Mouse (Mus musculus) MEL (cell line): ENCODE results near the gene Ggt5. TPM values are rescaled to one million over a fixed set of nuclear protein-coding genes. Genes with fewer than 3 reads are reported as not detected.

Source experiments
- DNase-seq: peaks from one replicate; pipeline ENCODE4 v3.0.0; 2011; ENCODE audit warnings: low read depth, low spot score
- H3K27ac ChIP-seq: 2 replicates; pipeline ENCODE4 v1.5.1; 2012; ENCODE audit warnings: low read depth, mild to moderate bottlenecking, control low read depth, low read length, moderate library complexity; ENCODE audit not compliant: control insufficient read depth
- H3K27me3 ChIP-seq, 2 experiments: fragments of 150-350 bp in 1 of 2; sonication (generic) in 1 of 2; 2 replicates each; pipeline ENCODE4 v1.6.1; 2012; ENCODE audit warnings: low read length in 2 of 2, mild to moderate bottlenecking in 2 of 2, improper control_type of control experiment in 1 of 2, moderate library complexity in 1 of 2; ENCODE audit not compliant: insufficient read depth in 2 of 2, control insufficient read depth in 1 of 2
- H3K36me3 ChIP-seq, 2 experiments: 2 replicates each; pipeline ENCODE4 v1.6.1; 2012 to 2014; ENCODE audit warnings: low read length in 2 of 2, improper control_type of control experiment in 1 of 2, inconsistent platforms in 1 of 2, mild to moderate bottlenecking in 1 of 2; ENCODE audit not compliant: insufficient read depth in 2 of 2, control insufficient read depth in 1 of 2
- H3K4me1 ChIP-seq, 2 experiments: fragments of 150-350 bp in 1 of 2; sonication (generic) in 1 of 2; 2 replicates each; pipeline ENCODE4 v1.6.1; 2012; ENCODE audit warnings: low read length in 2 of 2, improper control_type of control experiment in 1 of 2, mild to moderate bottlenecking in 1 of 2; ENCODE audit not compliant: insufficient read depth in 2 of 2, control insufficient read depth in 1 of 2
- H3K4me3 ChIP-seq, 2 experiments: fragments of 150-350 bp in 1 of 2; sonication (generic) in 1 of 2; 2 replicates each; pipeline ENCODE4 v1.5.1; 2012; ENCODE audit warnings: low read depth in 2 of 2, low read length in 2 of 2, mild to moderate bottlenecking in 2 of 2, moderate library complexity in 2 of 2, control low read depth in 1 of 2, improper control_type of control experiment in 1 of 2; ENCODE audit not compliant: control insufficient read depth in 1 of 2, insufficient read depth in 1 of 2
- H3K79me2 ChIP-seq: 2 replicates; pipeline ENCODE4 v1.6.1; 2012; ENCODE audit warnings: mild to moderate bottlenecking, low read length, moderate library complexity; ENCODE audit not compliant: control insufficient read depth, poor library complexity, insufficient read depth
- H3K9ac ChIP-seq: 2 replicates; pipeline ENCODE4 v1.6.1; 2012; ENCODE audit warnings: low read depth, mild to moderate bottlenecking, control low read depth, low read length, moderate library complexity; ENCODE audit not compliant: control insufficient read depth, poor library complexity, severe bottlenecking
- H3K9me3 ChIP-seq: fragments of 150-350 bp; sonication (generic); replicated peaks from 2 replicates; pipeline ENCODE4 v1.6.1; 2012; ENCODE audit warnings: mild to moderate bottlenecking, low read length, improper control_type of control experiment, moderate library complexity; ENCODE audit not compliant: insufficient read depth
- BHLHE40 ChIP-seq: IDR thresholded peaks from 2 replicates; pipeline ENCODE4 v1.6.1; 2012; ENCODE audit warnings: low read depth, mild to moderate bottlenecking, inconsistent platforms, low read length, improper control_type of control experiment, borderline replicate concordance
- CTCF ChIP-seq, 3 experiments: IDR thresholded peaks in 2 of 3; conservative IDR thresholded peaks in 1 of 3; 2 replicates each; pipeline ENCODE4 v1.5.1; 2011 to 2012; ENCODE audit warnings: low read length in 3 of 3, low read depth in 2 of 3, mild to moderate bottlenecking in 2 of 3, improper control_type of control experiment in 1 of 3, inconsistent platforms in 1 of 3, mixed read lengths in 1 of 3, moderate library complexity in 1 of 3; ENCODE audit not compliant: control insufficient read depth in 1 of 3, insufficient read depth in 1 of 3, poor library complexity in 1 of 3, severe bottlenecking in 1 of 3
- E2F4 ChIP-seq: IDR thresholded peaks from 2 replicates; pipeline ENCODE4 v1.6.1; 2011; ENCODE audit warnings: low read depth, low read length, improper control_type of control experiment, borderline replicate concordance
- ELF1 ChIP-seq: IDR thresholded peaks from 2 replicates; pipeline ENCODE4 v1.6.1; 2014; ENCODE audit warnings: low read depth, mild to moderate bottlenecking, inconsistent platforms, low read length, improper control_type of control experiment, moderate library complexity
- ETS1 ChIP-seq: IDR thresholded peaks from 2 replicates; pipeline ENCODE4 v1.6.1; 2012; ENCODE audit warnings: low read depth, mild to moderate bottlenecking, inconsistent platforms, low read length, improper control_type of control experiment, moderate library complexity
- JUND ChIP-seq: IDR thresholded peaks from 2 replicates; pipeline ENCODE4 v1.6.1; 2011; ENCODE audit warnings: low read depth, mild to moderate bottlenecking, improper control_type of control experiment, low read length
- MAX ChIP-seq: IDR thresholded peaks from 2 replicates; pipeline ENCODE4 v1.6.1; 2011; ENCODE audit warnings: low read length, improper control_type of control experiment
- MAZ ChIP-seq: IDR thresholded peaks from 2 replicates; pipeline ENCODE4 v1.6.1; 2012; ENCODE audit warnings: low read depth, mild to moderate bottlenecking, inconsistent platforms, low read length, improper control_type of control experiment
- MXI1 ChIP-seq: IDR thresholded peaks from 2 replicates; pipeline ENCODE4 v1.6.1; 2011; ENCODE audit warnings: mild to moderate bottlenecking, low read depth, low read length, improper control_type of control experiment
- MYB ChIP-seq: IDR thresholded peaks from 2 replicates; pipeline ENCODE4 v1.6.1; 2011; ENCODE audit warnings: mild to moderate bottlenecking, low read depth, low read length, improper control_type of control experiment
- MYC ChIP-seq: IDR thresholded peaks from 2 replicates; pipeline ENCODE4 v1.6.1; 2011; ENCODE audit warnings: low read depth, mild to moderate bottlenecking, low read length, improper control_type of control experiment, moderate library complexity
- NELFE ChIP-seq: IDR thresholded peaks from 2 replicates; pipeline ENCODE4 v1.6.1; 2011; ENCODE audit warnings: low read depth, low read length, improper control_type of control experiment
- NRF1 ChIP-seq: IDR thresholded peaks from 2 replicates; pipeline ENCODE4 v1.6.1; 2014; ENCODE audit warnings: low read depth, mild to moderate bottlenecking, inconsistent platforms, low read length, improper control_type of control experiment, moderate library complexity; ENCODE audit not compliant: poor library complexity, insufficient read depth, severe bottlenecking
- POLR2AphosphoS5 ChIP-seq: IDR thresholded peaks from 2 replicates; pipeline ENCODE4 v1.6.1; 2012; ENCODE audit warnings: low read depth, borderline replicate concordance, mild to moderate bottlenecking, inconsistent platforms, low read length, moderate library complexity, mixed read lengths
- RAD21 ChIP-seq: IDR thresholded peaks from 2 replicates; pipeline ENCODE4 v1.6.1; 2011; ENCODE audit warnings: mild to moderate bottlenecking, low read depth, low read length, improper control_type of control experiment
- SMC3 ChIP-seq: IDR thresholded peaks from 2 replicates; pipeline ENCODE4 v1.6.1; 2011; ENCODE audit warnings: low read depth, low read length, improper control_type of control experiment
- TCF12 ChIP-seq: IDR thresholded peaks from 2 replicates; pipeline ENCODE4 v1.6.1; 2014; ENCODE audit warnings: low read depth, mild to moderate bottlenecking, inconsistent platforms, low read length, improper control_type of control experiment, moderate library complexity
- USF1 ChIP-seq: IDR thresholded peaks from 2 replicates; pipeline ENCODE4 v1.6.1; 2014; ENCODE audit warnings: low read depth, mild to moderate bottlenecking, inconsistent platforms, low read length, improper control_type of control experiment, moderate library complexity
- USF2 ChIP-seq, 2 experiments: IDR thresholded peaks; 2 replicates each; pipeline ENCODE4 v1.6.1; 2011 to 2012; ENCODE audit warnings: improper control_type of control experiment in 2 of 2, low read length in 2 of 2, borderline replicate concordance in 1 of 2, inconsistent platforms in 1 of 2, low read depth in 1 of 2, mild to moderate bottlenecking in 1 of 2; ENCODE audit not compliant: insufficient read depth in 1 of 2
- ZKSCAN1 ChIP-seq: IDR thresholded peaks from 2 replicates; pipeline ENCODE4 v1.6.1; 2012; ENCODE audit warnings: low read depth, mild to moderate bottlenecking, inconsistent platforms, low read length, improper control_type of control experiment, moderate library complexity
- ZNF384 ChIP-seq: IDR thresholded peaks from 2 replicates; pipeline ENCODE4 v1.6.1; 2012; ENCODE audit warnings: low read depth, mild to moderate bottlenecking, inconsistent platforms, low read length, improper control_type of control experiment
- polyA plus RNA-seq, 2 experiments: library from polyadenylated mRNA; stranded (reverse) in 1 of 2; unstranded in 1 of 2; fragments of >175 nt in 1 of 2; fragments of >200 nt in 1 of 2; gene quantifications; 2 replicates each; pipeline versions ENCODE4 v1.2.1 to v1.2.4; 2012; ENCODE audit warnings: low replicate concordance in 2 of 2, low read depth in 1 of 2; ENCODE audit not compliant: insufficient read length in 2 of 2, insufficient read depth in 1 of 2, missing spikeins in 1 of 2
- total RNA-seq: library from RNA; depleted of rRNA; stranded (reverse); fragments of 300-350 nt; gene quantifications from 2 replicates; pipeline ENCODE4 v1.2.3, GENCODE M21; 2012

Ggt5 gene
- total and polyA plus RNA-seq, 3 experiments = 0.11 TPM; not detected in 2

DNA sequence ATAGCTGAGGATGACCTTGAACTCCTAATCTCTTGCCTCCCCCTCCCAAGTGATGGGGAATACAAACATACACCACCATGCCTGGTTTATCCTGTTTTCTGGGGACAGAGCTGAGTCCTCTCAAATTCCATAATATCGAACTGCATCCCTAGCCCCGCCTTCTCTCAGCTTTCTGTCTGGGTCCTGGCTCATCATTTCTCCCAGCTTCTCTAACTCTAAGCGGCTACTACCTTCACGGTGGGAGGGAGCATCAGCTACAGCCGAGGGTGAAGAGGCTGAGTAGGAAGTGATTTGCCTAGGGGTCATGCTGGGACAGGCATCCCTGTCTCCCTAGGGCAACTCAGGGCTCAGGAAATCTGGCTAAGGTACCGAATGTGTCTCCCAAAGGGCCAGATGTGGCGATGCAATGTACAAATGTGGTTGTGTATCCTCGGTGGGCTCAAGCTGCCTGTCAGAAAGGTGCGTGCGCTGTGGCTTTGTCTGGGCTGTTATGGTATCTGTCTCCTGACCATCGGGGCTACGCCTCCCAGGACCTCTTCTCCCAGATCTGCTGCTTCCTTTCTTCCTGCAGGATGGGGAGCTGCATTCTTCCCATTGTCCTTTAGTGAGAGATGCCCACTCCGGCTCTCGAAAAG lies 30.0 kb upstream of the Ggt5 start:
- no peak overlapping the region for H3K9ac ChIP-seq
- H3K4me3 ChIP-seq = no peak overlapping the region

DNA sequence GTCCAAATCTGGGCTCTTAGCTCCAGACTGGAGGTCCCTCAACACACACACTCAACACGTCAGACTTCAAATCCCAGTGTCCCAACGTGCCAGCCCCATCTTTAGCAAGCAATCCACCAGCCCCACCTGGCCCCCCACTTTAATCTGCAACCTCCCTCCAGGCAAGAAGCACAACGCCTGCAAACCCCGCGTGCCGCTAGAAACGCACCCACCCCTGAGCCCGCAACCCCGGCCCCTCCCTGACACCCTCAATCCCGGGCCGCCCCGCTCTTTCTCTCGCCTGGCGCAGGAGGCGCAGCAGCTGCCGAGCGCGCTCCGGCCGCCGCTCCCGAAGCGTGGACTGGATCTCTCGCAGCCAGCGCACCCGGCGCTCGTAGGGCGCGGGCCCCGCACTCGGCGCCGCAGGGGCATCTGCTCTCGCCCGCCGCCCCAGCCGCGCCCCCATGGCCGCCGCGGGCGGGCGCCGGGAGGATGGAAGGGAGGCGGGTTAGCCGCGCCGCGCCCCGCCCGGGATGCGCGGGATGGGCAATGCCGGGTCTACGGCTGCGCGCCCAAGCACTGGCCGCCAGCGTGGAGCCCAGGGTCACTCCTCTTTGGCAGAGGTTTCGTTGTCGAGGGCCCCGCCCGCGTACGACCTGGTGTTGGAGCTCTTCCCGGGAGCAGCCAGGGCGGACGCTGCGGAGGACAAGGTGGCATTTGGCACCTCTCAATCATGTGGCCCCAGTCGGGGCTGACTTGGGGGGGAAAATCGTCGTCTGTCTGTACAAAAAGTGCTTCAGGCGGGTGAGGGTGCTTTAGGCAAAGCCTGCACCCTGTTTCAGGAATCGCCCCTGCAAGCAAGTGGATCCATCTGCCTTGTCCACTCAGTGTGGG lies 29.2 kb upstream of the Ggt5 start, which contains the start of gene Lrrc75b:
Lrrc75b (minus strand) TSS at position 655 of the 873 bp plus-strand sequence.
- Histone ChIP-seq H3K36me3 (peaks cover 0 to 6% of the 10 kb centered on the region in 2 experiments; a peak in 2 of 4 replicates), H3K27me3 (no peaks in the 10 kb centered on the region), H3K4me3 (no peak within 1 kb of the TSS), H3K4me1 (peaks cover 2 to 19% of the 10 kb centered on the region in 2 experiments; a peak in 3 of 4 replicates), H3K9ac (no peak within 1 kb of the TSS), H3K79me2 (no peaks in the 10 kb centered on the region), H3K9me3 (no peaks in the 10 kb centered on the region), H3K27ac (no peak within 1 kb of the TSS)
- no peak for DNase-seq
- TF ChIP-seq MAX (no peak), ZNF384 (no peak), USF1 (no peak), RAD21 (no peak), TCF12 (no peak), CTCF (IDR thresholded peaks at IDR 0.05 in 2 of 3, conservative IDR thresholded peaks at IDR 0.05 in 1 of 3; ENCODE audit: control insufficient read depth in 1 of 3, insufficient read depth in 1 of 3, low read depth in 2 of 3, low read length in 3 of 3, poor library complexity in 1 of 3, severe bottlenecking in 1 of 3) (no peak), MAZ (no peak), BHLHE40 (no peak), JUND (no peak), NELFE (no peak), ZKSCAN1 (no peak), E2F4 (no peak)

More for the DNA sequence above, 30.0 kb upstream of the Ggt5 start:
- no peaks in the 10 kb centered on the region for H3K79me2 ChIP-seq
- no peaks in the 10 kb centered on the region for H3K9me3 ChIP-seq
- no peaks in the 10 kb centered on the region for H3K27me3 ChIP-seq
- peaks cover 2 to 12% of the 10 kb centered on the region in 2 experiments; a peak in 3 of 4 replicates for H3K4me1 ChIP-seq
- H3K27ac ChIP-seq = no peak overlapping the region
- TF ChIP-seq ELF1 (no peak), USF2 (IDR thresholded peaks at IDR 0.05; ENCODE audit: borderline replicate concordance in 1 of 2, insufficient read depth in 1 of 2, low read depth in 1 of 2, low read length in 2 of 2) (no peak), MAX (no peak), MYB (no peak), NELFE (no peak), MYC (no peak), ETS1 (no peak), NRF1 (no peak), RAD21 (no peak), POLR2AphosphoS5 (no peak), SMC3 (no peak), USF1 (no peak), MXI1 (no peak), ZNF384 (no peak)
- no peaks in the 10 kb centered on the region for H3K36me3 ChIP-seq
- DNase-seq = no peak
